Mouse (Mus musculus) myocyte (in vitro differentiated cells): Measurements from ENCODE around the gene Olfr473. TPM values are rescaled to one million over a fixed set of nuclear protein-coding genes. Genes with fewer than 3 reads are reported as not detected.
"Not testable (repeated sequence)": the region's sequence is repeated elsewhere in the genome, so short reads cannot be mapped to it uniquely, and the experiment has no call there.

Experiments used
- H3K27me3 ChIP-seq: one replicate; pipeline ENCODE4 v1.6.1; 2011; ENCODE audit not compliant: control insufficient read depth, insufficient read depth, insufficient read length
- H3K36me3 ChIP-seq: one replicate; pipeline ENCODE4 v1.6.1; 2011; ENCODE audit not compliant: control insufficient read depth, insufficient read depth
- H3K4me2 ChIP-seq: one replicate; pipeline ENCODE4 v1.6.1; 2011; ENCODE audit warnings: low read depth, control low read depth
- H3K4me3 ChIP-seq: one replicate; pipeline ENCODE4 v1.5.1; 2011; ENCODE audit warnings: mild to moderate bottlenecking, control low read depth, moderate library complexity
- H3K79me2 ChIP-seq: one replicate; pipeline ENCODE4 v1.6.1; 2011; ENCODE audit not compliant: control insufficient read depth, insufficient read depth
- H3ac ChIP-seq: one replicate; pipeline ENCODE4 v1.6.1; 2011; ENCODE audit not compliant: control insufficient read depth, insufficient read length
- CEBPB ChIP-seq: IDR thresholded peaks from 2 replicates; pipeline ENCODE4 v1.6.1; 2011; ENCODE audit warnings: mild to moderate bottlenecking, moderate library complexity; ENCODE audit not compliant: poor library complexity, insufficient read depth, severe bottlenecking
- E2F4 ChIP-seq: IDR thresholded peaks from one replicate; pipeline ENCODE4 v1.6.1; 2011; ENCODE audit warnings: mild to moderate bottlenecking, control low read depth, moderate library complexity; ENCODE audit not compliant: insufficient read depth
- MAX ChIP-seq: IDR thresholded peaks from one replicate; pipeline ENCODE4 v1.6.1; 2011; ENCODE audit warnings: low read depth, mild to moderate bottlenecking, control low read depth
- MYOD1 ChIP-seq, 3 experiments: IDR thresholded peaks; one replicate each; pipeline ENCODE4 v1.6.1; 2011; ENCODE audit warnings: control low read depth in 2 of 3, low read depth in 2 of 3, mild to moderate bottlenecking in 2 of 3, moderate library complexity in 1 of 3; ENCODE audit not compliant: insufficient read length in 2 of 3, control insufficient read depth in 1 of 3
- MYOG ChIP-seq, 3 experiments: IDR thresholded peaks; one replicate each; pipeline ENCODE4 v1.6.1; 2011; ENCODE audit warnings: control low read depth in 2 of 3, low read depth in 2 of 3, mild to moderate bottlenecking in 2 of 3; ENCODE audit not compliant: insufficient read length in 2 of 3, control insufficient read depth in 1 of 3, insufficient read depth in 1 of 3
- POLR2A ChIP-seq: IDR thresholded peaks from one replicate; pipeline ENCODE4 v1.6.1; 2011; ENCODE audit warnings: low read depth, mild to moderate bottlenecking, control low read depth, moderate library complexity; ENCODE audit not compliant: insufficient read length
- POLR2AphosphoS2 ChIP-seq: IDR thresholded peaks from one replicate; pipeline ENCODE4 v1.6.1; 2011; ENCODE audit warnings: low read depth, control low read depth; ENCODE audit not compliant: insufficient read length
- REST ChIP-seq: IDR thresholded peaks from one replicate; pipeline ENCODE4 v1.6.1; 2011; ENCODE audit warnings: mild to moderate bottlenecking, control low read depth, moderate library complexity; ENCODE audit not compliant: insufficient read depth, insufficient read length
- SRF ChIP-seq: IDR thresholded peaks from one replicate; pipeline ENCODE4 v1.6.1; 2011; ENCODE audit warnings: low read depth; ENCODE audit not compliant: control insufficient read depth, insufficient read length
- TCF12 ChIP-seq: IDR thresholded peaks from one replicate; pipeline ENCODE4 v1.6.1; 2011; ENCODE audit warnings: mild to moderate bottlenecking, control low read depth; ENCODE audit not compliant: poor library complexity, insufficient read depth, severe bottlenecking
- TCF3 ChIP-seq: IDR thresholded peaks from one replicate; pipeline ENCODE4 v1.6.1; 2011; ENCODE audit warnings: low read depth, control low read depth; ENCODE audit not compliant: insufficient read length
- USF1 ChIP-seq: IDR thresholded peaks from one replicate; pipeline ENCODE4 v1.6.1; 2011; ENCODE audit warnings: low read depth, mild to moderate bottlenecking, control low read depth, moderate library complexity
- polyA plus RNA-seq: library from polyadenylated mRNA; unstranded; fragments of >200 nt; fragmentation: generic; extraction: Trizol; gene quantifications from one replicate; pipeline ENCODE4 v1.2.1, GENCODE M21; 2012; ENCODE audit warnings: missing spikeins

Olfr473 gene
- polyA plus RNA-seq = not detected

DNA sequence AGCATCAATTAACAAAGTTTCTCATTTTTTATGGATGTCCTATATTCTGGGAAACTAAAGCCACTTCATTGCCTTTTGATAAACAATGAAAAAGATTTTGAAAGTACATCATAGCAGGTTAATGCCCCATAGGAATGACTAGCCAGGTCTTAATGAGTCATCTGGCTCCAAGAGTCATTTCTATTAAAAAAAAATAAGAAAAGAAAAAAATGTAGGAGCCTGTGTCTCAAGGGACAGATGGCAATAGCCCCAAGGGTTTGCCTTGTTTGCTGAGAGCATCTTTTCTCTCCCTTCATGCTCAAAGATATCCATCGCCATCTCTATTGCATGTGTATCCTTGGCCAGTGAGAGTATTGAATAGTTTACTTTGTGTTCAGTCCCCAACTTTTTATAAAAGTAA, at the start of gene Olfr473:
Olfr473 (plus strand) TSS at position 301 of the 400 bp plus-strand sequence.
- no peaks in the 10 kb centered on the region for H3K36me3 ChIP-seq
- no peaks in the 10 kb centered on the region for H3K79me2 ChIP-seq
- no peak within 1 kb of the TSS for H3ac ChIP-seq
- no peaks in the 10 kb centered on the region for H3K27me3 ChIP-seq
- H3K4me3 ChIP-seq = no peak within 1 kb of the TSS
- H3K4me2 ChIP-seq = no peak within 1 kb of the TSS
- TF ChIP-seq TCF3 (no peak), MAX (no peak), REST (no peak)

- Histone ChIP-seq H3ac (no peak within 1 kb of the TSS), H3K4me2 (no peak within 1 kb of the TSS), H3K4me3 (no peak within 1 kb of the TSS), H3K79me2 (no peaks in the 10 kb centered on the region), H3K36me3 (no peaks in the 10 kb centered on the region), H3K27me3 (no peaks in the 10 kb centered on the region)
- no peak for TF ChIP-seq SRF
- TF ChIP-seq USF1 = no peak
- TF ChIP-seq POLR2AphosphoS2 = no peak
- no peak for TF ChIP-seq REST
- TF ChIP-seq TCF3 = no peak
- no peak for TF ChIP-seq POLR2A
- TF ChIP-seq MAX = no peak
- TF ChIP-seq E2F4 = no peak
- TF ChIP-seq MYOG (IDR thresholded peaks at IDR 0.05; ENCODE audit: control insufficient read depth in 1 of 3, insufficient read depth in 1 of 3, insufficient read length in 2 of 3, low read depth in 2 of 3) = no peak
- TF ChIP-seq TCF12 = no peak
- no peak for TF ChIP-seq CEBPB
- TF ChIP-seq MYOD1 (IDR thresholded peaks at IDR 0.05; ENCODE audit: control insufficient read depth in 1 of 3, insufficient read length in 2 of 3, low read depth in 2 of 3) = no peak
These were observed 32.6 kb upstream of the Olfr473 start, which contains the start of gene Olfr472 for GRCm38 (mm10) chr7:107897602-107898001. Gene Olfr472 (plus strand): TSS chr7:107897902.

GRCm38 (mm10) chr7:107952539-107952938, 22.3 kb downstream of the Olfr473 start:
- not testable (repeated sequence) for H3K4me3 ChIP-seq, H3K36me3 ChIP-seq, H3K79me2 ChIP-seq, H3ac ChIP-seq, H3K4me2 ChIP-seq, H3K27me3 ChIP-seq

- Histone ChIP-seq H3K4me2 (no peak within 1 kb of the TSS), H3K4me3 (no peak within 1 kb of the TSS), H3K36me3 (no peaks in the 10 kb centered on the region), H3K27me3 (no peaks in the 10 kb centered on the region), H3ac (no peak within 1 kb of the TSS), H3K79me2 (no peaks in the 10 kb centered on the region)
- TF ChIP-seq REST = no peak
These were observed 24.1 kb downstream of the Olfr473 start, which contains the start of gene Olfr474 for GRCm38 (mm10) chr7:107954343-107954742. Gene Olfr474 (plus strand): TSS chr7:107954643.

GRCm38 (mm10) chr7:107964503-107964902, 34.3 kb downstream of the Olfr473 start, which contains the start of gene Olfr476:
Gene Olfr476 (plus strand): TSS chr7:107964803.
- Histone ChIP-seq H3ac (no peak within 1 kb of the TSS), H3K27me3 (no peaks in the 10 kb centered on the region), H3K79me2 (no peaks in the 10 kb centered on the region), H3K4me3 (no peak within 1 kb of the TSS), H3K36me3 (no peaks in the 10 kb centered on the region), H3K4me2 (no peak within 1 kb of the TSS)
- no peak for TF ChIP-seq REST
- no peak for TF ChIP-seq USF1
- TF ChIP-seq POLR2A = no peak
- TF ChIP-seq MYOG (IDR thresholded peaks at IDR 0.05; ENCODE audit: control insufficient read depth in 1 of 3, insufficient read depth in 1 of 3, insufficient read length in 2 of 3, low read depth in 2 of 3) = no peak
- no peak for TF ChIP-seq E2F4
- TF ChIP-seq SRF = no peak
- no peak for TF ChIP-seq TCF12
- TF ChIP-seq CEBPB = no peak
- TF ChIP-seq MYOD1 (IDR thresholded peaks at IDR 0.05; ENCODE audit: control insufficient read depth in 1 of 3, insufficient read length in 2 of 3, low read depth in 2 of 3) = no peak
- TF ChIP-seq MAX = no peak

Other genes with a start within 250 kb of the Olfr473 start
- gene Cyb5r2, start 172.4 kb upstream of the Olfr473 start, polyA plus RNA-seq = 0.11 TPM
- gene Ovch2, start 129.2 kb upstream of the Olfr473 start, polyA plus RNA-seq = not detected
- not detected for gene Olfr467, start 118.2 kb upstream of the Olfr473 start, polyA plus RNA-seq
- gene Olfr469, start 104.9 kb upstream of the Olfr473 start, polyA plus RNA-seq = not detected
- not detected for gene Olfr470, start 83.0 kb upstream of the Olfr473 start, polyA plus RNA-seq
- gene Olfr472, start 32.5 kb upstream of the Olfr473 start, polyA plus RNA-seq = not detected
- not detected for gene Olfr474, start 24.2 kb downstream of the Olfr473 start, polyA plus RNA-seq
- not detected for gene Olfr476, start 34.4 kb downstream of the Olfr473 start, polyA plus RNA-seq
- gene Olfr477, start 56.2 kb downstream of the Olfr473 start, polyA plus RNA-seq = not detected
- gene Olfr478, start 103.5 kb downstream of the Olfr473 start, polyA plus RNA-seq = not detected
- gene Olfr479, start 120.2 kb downstream of the Olfr473 start, polyA plus RNA-seq = not detected
- gene Olfr480, start 136.9 kb downstream of the Olfr473 start, polyA plus RNA-seq = not detected
- gene Olfr481, start 149.4 kb downstream of the Olfr473 start, polyA plus RNA-seq = not detected
- 0.02 TPM for gene Olfr482, start 167.1 kb downstream of the Olfr473 start, polyA plus RNA-seq
- gene Olfr483, start 170.4 kb downstream of the Olfr473 start, polyA plus RNA-seq = not detected
- not detected for gene Olfr484, start 197.0 kb downstream of the Olfr473 start, polyA plus RNA-seq
- not detected for gene Olfr485, start 229.4 kb downstream of the Olfr473 start, polyA plus RNA-seq
- gene Olfr486, start 242.3 kb downstream of the Olfr473 start, polyA plus RNA-seq = not detected